Mouse (Mus musculus): Measurements from ENCODE around the gene Scnn1a. TPM values are rescaled to one million over a fixed set of nuclear protein-coding genes. Genes with fewer than 3 reads are reported as not detected.
A peak's percentile ranks its signal among the peaks of the same experiment; 100 is the strongest.

The Scnn1a gene
- polyA plus RNA-seq, 1 experiment = 1.6 TPM

GRCm38 (mm10) chr6:125307091-125307490 is 13.4 kb upstream of the Scnn1a start:
- DNase-seq (ENCODE audit: extremely low spot score in 1 of 2, low spot score in 1 of 2) = no peak

GRCm38 (mm10) chr6:125308921-125309320 is 11.5 kb upstream of the Scnn1a start:
- no peak for DNase-seq (ENCODE audit: extremely low spot score in 1 of 2, low spot score in 1 of 2)

DNA sequence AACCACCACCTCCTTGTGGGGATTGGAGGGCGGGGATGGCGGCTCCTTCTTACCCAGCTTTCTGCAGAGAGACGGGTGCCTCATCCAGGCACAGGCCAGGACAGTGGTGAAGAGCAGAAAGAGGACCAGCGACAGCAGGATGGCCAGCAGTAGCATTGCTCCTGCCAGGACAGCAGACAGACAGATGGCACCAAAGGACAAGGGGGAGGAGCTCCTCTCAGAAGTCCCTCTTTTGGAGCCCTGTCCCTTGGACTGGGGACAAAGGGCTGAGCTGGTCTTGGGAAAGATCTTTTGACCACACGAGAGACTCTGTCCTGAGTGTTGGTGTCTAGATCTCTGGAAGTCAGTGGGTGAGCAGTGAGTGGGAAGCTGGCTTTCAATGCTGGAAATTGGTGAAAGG is 11.1 kb upstream of the Scnn1a start:
- DNase-seq (ENCODE audit: extremely low spot score in 1 of 2, low spot score in 1 of 2) = no peak

DNA sequence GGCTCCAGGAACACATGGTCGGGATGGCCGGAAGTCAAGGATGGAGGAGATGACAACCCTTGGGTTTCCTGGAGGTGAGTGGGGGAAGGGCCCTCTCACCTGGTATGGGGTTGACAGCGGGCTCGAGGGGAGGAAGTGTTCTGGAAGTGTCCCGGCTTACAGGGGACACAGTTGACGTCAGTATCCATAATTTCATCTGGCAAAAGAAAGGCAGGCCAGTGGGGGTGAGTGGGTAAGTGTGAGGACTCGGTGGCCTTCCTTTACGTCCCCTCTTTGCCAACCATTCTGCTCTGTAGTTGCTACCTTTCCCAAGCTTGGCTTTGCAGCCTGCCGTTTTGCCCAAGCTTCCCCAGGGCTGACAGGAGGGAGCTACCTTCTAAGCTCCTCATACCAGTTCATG is 8.3 kb upstream of the Scnn1a start:
- no peak for DNase-seq (ENCODE audit: extremely low spot score in 1 of 2, low spot score in 1 of 2)

DNA sequence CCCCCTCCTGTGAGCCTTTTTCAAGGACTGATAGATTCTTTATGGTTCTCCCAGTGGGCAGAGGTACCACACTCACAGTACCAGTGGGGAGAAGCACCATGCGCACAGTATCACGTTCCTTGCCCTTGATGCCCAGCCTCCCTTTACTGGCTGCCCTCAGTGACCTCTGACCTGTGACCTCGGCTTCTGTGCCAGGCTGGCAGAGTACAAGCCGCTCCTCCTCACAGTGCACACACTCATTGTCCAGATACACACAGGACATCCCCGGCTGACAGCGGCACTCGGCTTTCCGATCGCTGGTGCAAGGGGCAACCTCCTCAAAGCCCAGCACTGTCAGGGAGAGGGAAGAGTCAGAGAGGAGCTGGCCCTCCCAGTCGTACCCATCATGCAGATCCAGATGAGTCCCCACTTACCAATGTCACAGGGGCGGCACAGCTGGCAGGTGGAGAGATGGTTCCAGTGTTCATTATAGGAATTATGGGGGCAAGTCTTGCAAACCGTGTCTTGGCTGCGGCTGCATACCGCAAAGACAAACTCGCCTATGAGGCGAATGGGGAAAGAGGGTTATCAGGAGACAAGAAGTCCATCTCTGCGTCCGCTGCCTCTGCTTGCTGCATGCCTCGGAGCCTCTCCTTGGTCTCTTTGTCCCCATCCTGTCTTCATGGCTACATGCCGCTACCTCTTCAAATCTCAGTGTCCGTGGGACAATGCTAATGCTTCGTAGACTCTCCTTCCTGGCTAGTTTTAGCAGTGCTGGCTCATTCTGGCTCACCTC is 7.7 kb upstream of the Scnn1a start:
- no peak for DNase-seq (ENCODE audit: extremely low spot score in 1 of 2, low spot score in 1 of 2)

GRCm38 (mm10) chr6:125313546-125314230 is 6.8 kb upstream of the Scnn1a start, which contains the start of gene Ltbr:
Gene Ltbr (minus strand): TSS chr6:125313885.
- peak in 1 of 2 experiments; percentile 20 for DNase-seq (ENCODE audit: extremely low spot score in 1 of 2, low spot score in 1 of 2)

DNA sequence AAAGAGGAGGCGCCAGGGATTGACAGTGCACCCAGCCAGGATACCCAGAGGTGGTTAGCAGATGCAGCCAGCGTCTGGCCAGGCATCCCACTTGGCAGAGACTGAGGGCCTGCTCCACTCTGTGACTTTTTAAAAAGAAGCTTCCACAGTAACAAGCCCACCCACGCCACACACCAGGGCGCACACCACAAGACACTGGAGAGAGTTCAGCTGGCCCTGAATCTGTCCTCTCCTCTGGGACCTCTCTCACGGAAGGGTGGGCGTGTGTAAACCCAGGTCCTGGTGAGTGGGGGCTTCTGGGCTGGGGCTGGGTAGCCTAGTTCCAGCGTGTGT is 6.3 kb upstream of the Scnn1a start:
- no peak for DNase-seq (ENCODE audit: extremely low spot score in 1 of 2, low spot score in 1 of 2)

DNA sequence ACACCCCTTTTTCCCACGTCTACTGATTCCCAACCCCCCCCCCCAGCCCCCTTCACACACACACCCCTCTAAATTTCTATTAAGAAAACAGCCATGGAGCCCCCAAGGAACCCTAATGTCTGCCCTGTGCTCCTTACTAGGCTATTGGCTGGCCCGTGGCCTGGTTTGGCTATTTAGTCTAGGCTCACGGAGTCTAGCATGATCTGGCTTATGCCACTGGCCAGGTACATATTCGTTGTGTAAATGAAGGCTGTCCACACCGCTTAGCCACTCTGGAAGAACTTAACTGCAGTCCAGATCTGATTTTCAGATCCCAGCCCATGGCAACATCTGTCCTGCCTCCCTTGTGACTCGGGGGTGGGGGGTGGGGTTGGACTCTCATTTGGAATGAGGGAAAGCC is 5.7 kb upstream of the Scnn1a start:
- no peak for DNase-seq (ENCODE audit: extremely low spot score in 1 of 2, low spot score in 1 of 2)

DNA sequence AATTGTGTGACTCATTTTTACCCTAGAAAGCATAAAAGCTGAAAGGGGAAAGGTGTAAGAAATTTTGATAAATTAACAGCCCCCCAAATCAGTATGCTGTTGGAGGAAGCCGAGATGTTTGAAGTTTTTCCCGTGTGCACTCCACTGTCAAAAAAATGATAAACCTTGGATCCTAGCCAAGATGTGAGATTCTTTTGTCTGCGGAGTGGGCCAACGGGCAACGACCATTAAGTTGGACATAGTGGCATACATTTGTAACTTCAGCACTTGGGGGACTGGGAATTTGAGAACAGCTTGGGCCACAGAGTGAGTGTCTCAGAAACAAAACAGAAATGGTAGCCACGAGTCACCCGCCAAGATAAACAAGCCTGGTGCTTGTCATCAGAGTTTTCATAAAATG is 3.4 kb upstream of the Scnn1a start:
- DNase-seq (ENCODE audit: extremely low spot score in 1 of 2, low spot score in 1 of 2) = no peak

DNA sequence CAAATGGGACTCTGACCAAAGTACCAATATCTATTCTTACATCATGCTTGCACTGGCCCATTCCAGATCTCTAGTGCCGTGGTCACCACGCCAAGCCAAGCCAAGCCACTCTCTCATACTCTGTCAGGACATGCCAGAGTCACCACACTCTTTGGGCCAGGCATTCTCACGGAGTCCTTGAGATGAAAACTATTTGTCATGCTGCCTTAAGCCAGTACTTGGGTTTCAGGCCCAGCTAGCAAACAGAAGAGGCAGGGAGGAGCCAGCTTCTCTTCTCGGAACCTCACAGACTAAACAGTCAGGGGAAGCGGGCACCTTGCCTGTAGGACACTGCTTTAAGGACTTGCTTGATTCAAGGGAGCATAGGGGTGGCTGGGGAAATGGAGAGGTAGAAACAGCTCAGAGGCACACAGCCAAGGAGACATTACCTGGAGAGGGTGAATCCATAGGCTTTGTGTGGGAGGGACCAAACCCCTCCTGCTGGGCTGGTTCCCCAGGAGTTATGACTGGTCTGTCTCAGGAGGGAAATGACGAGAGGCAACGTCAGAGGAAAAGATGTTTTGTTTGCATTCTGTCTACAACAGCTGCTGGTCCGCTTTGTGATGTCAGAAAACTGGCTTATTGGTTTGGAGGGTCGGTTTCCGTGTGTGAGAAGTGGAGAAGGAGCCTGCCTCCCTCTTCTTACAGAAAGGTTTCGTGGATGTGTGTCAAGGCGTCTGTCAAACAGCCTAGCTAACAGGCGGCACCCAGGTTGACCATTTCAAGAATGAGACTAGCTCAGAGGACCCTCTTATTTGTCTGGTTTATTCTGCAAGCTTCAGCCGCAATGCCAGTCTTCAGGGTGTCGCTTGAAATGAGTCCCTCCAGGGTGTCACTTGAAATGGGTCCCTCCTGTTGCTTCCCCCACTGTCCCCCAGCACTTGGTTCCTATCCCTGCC is 1.2 kb upstream of the Scnn1a start:
- DNase-seq (ENCODE audit: extremely low spot score in 1 of 2, low spot score in 1 of 2) = no peak

DNA sequence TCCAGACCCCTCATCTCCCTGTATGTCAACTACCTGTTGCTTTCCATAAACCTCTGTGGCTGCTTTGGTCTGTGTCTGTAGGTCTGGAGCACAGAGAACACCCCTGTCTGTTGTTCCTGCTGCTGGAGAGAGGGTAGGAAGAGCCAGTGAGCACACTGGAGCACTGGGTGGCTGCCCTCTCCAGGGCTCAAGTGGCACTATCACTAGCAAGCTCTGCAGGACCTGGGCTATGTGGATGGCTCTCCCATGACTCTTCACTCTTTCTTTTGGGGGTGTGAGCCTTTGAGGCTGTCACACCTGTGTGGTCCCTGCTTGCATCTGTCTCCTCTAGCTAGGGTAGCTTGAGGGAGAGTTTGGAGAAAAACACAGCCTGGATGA is 551 bp upstream of the Scnn1a start:
- DNase-seq (ENCODE audit: extremely low spot score in 1 of 2, low spot score in 1 of 2) = no peak

DNA sequence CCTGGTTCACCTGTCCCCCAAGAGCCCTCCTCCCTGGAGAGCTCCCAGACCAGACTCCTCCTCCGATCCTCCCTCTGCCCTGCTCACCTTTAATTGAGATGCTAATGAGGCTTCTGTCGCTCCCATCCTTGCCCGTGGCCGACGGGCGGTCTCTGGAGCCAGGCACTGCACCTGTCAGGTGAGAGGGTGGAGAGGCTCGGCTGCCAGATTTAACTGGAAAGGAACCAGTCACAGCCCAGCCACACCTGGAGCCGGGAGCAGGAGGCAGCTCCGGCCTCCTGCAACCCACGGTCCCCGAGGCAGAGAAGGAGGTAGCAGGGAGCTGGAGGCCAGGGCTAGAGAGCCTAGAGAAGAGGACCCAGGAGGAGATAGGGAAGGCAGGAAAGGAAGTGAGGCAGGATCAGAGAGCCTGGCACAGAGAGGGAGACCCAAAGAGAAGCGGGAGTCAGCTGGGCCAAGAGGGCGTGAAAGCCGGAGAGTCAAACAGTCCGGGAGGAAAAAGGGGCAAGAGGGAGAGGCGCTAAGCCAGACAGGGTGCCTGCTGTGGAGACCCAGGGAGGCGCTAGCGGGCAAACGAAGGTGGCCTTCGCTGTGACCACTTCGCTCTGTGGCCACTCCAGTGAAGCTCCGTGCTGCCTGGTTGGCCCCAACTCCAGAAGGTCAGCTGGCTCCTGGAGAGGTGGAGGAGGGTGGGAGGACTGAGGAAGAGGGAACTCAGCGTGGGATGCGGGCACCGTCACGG is 826 bp downstream of the Scnn1a start:
- no peak for DNase-seq (ENCODE audit: extremely low spot score in 1 of 2, low spot score in 1 of 2)

DNA sequence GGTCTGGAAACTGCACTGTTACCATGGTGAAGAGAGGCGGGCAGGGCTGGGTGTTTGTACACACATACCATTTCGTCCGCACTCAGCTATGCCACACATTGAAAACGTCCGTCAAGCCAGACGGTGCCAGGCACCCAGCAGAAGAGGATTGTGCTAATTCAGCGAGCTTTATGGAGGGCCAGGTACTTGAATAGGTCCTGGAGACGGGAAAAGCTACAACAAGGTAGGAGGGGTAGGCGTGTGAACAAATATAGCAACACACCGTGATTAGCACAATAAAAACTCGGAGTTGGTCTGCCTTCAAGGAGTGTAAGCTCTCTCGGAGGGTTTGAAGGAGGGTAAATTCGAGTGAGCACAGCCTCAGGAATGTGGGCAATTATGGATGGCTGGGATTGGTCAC is 2.3 kb downstream of the Scnn1a start:
- no peak for DNase-seq (ENCODE audit: extremely low spot score in 1 of 2, low spot score in 1 of 2)

DNA sequence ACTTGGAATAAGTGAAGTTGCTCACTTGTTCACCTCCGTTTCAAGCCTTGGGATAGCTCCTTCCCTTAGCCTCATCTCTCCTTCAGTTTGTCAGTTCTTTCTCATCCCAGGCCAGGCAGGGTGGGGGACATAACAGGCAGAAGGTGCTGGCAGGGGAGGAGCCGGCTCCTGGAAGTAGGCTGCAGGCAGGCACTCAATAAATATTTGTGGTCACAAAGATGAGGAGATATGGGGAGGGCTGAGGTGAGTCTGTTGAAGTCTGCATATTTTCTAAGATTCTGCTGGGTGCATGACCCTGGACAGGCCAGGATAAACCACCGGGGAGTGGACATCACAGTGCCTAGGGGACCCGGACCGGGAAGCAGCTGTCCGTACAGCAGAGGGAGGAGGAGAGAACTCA is 3.1 kb downstream of the Scnn1a start:
- DNase-seq (ENCODE audit: extremely low spot score in 1 of 2, low spot score in 1 of 2) = no peak

- DNase-seq (ENCODE audit: extremely low spot score in 1 of 2, low spot score in 1 of 2) = no peak
Measured at GRCm38 (mm10) chr6:125325337-125325736, 4.9 kb downstream of the Scnn1a start.

GRCm38 (mm10) chr6:125328243-125328642 is 7.8 kb downstream of the Scnn1a start:
- no peak for DNase-seq (ENCODE audit: extremely low spot score in 1 of 2, low spot score in 1 of 2)

DNA sequence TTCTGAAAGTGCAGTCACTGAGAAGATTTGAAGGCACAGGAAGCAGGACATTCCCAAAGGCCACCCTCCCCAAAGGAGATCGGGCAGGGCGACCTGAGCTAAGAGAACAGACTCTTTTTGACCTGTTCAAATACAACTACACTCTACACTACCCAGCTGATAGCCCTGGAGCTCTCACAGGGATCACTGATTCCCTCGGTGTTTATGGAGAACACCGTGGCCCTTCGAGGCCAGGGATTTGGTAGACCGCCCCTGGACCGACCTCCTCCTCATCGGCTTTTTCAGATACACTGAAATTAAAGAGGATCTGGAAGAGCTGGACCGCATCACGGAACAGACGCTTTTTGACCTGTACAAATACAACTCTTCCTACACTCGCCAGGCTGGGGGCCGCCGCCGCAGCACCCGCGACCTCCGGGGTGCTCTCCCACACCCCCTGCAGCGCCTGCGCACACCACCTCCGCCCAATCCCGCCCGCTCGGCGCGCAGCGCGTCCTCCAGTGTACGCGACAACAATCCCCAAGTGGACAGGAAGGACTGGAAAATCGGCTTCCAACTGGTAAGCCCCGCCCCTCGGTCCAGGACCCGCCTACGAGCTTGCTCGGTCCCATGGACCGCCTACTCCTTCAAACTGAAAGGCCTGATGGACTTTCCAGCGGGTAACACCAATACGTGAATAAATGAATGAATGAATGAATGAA is 10.3 kb downstream of the Scnn1a start:
- DNase-seq (ENCODE audit: extremely low spot score in 1 of 2, low spot score in 1 of 2) = peak; percentile 43 to 68

DNA sequence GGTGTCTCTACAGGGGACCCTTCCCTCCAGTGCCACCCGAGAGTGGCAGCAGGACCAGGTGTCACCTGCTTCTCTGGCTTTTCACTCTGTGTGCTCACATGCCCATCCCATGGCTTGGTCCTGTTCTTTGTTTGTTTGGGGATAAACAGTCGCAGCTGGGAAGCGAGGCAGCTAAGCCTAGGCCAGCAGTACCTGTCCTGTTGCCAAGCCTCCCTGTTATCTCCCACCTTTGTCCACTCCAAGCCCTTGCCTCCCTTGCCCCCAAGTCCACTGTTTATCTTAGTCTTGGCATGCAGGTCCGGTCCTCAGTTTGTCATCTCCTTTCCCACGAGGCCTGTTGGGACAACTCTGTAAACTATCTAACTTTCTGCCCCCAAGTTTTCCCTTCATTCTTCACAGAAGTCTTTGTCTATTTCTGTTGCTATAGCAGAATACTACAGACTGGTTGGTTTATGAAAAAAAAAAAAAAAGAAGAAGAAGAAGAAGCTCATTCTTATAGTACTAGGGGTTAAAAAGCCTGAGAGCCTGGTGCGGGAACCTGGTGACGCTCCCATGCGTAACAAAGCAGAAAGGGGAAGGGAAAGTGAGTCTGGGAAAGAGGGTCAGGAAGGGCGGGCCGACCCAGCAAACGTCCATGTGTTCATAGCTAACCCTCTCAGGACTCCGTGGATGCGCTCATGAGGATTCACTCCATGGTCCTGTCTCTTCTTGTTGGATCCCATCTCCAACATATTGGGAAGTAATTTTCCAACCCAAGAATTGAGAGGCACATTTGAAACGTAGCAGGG is 12.8 kb downstream of the Scnn1a start:
- no peak for DNase-seq (ENCODE audit: extremely low spot score in 1 of 2, low spot score in 1 of 2)

GRCm38 (mm10) chr6:125334356-125334755 is 13.9 kb downstream of the Scnn1a start:
- DNase-seq (ENCODE audit: extremely low spot score in 1 of 2, low spot score in 1 of 2) = no peak

Data from frontal cortex, adult 2 months (tissue).